Mouse (Mus musculus) cortical plate, adult 2 months (tissue): Measurements from ENCODE around the gene Slc39a11.

ENCODE experiments used
- CTCF ChIP-seq: fragments of 200-500 bp; IDR thresholded peaks from 2 replicates; pipeline ENCODE4 v1.5.1; 2011; ENCODE audit warnings: mild to moderate bottlenecking, control low read depth, low read length; ENCODE audit not compliant: insufficient read depth; ENCODE audit errors: extremely low read depth
- POLR2A ChIP-seq: fragments of 200-500 bp; IDR thresholded peaks from 2 replicates; pipeline ENCODE4 v1.6.1; 2011; ENCODE audit warnings: mild to moderate bottlenecking, low read length, control low read depth; ENCODE audit not compliant: insufficient read depth; ENCODE audit errors: extremely low read depth

DNA sequence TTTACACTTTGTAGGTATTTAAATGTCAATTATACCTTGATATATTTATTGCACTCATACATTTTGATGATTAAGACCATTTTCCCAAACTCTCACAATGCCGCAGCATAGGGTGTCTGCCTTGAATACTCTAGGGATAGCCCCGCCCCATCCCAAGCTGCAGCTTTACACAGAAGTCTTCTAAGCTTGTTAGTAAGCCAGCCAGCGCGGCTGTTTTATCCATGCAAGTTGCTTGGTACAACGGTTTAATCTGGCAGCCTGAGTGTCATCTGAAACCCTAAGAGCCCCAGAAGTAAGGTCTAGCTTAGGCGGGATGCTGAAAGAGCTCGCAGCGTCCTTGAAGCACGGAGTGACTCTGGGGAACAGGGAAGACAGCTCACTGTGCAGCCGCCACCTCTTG is 238.1 kb downstream of the Slc39a11 start:
- TF ChIP-seq CTCF (no peak), POLR2A (no peak)
